Mouse (Mus musculus) liver, adult 2 months (tissue): ENCODE data around the gene Raet1d.
"Not testable (repeated sequence)": the region's sequence is repeated elsewhere in the genome, so short reads cannot be mapped to it uniquely, and the experiment has no call there.

Experiments used
- CTCF ChIP-seq: fragments of 200-500 bp; IDR thresholded peaks from 2 replicates; pipeline ENCODE4 v1.5.1; 2011; ENCODE audit warnings: low read depth, low read length, control low read depth
- POLR2A ChIP-seq: fragments of 200-500 bp; IDR thresholded peaks from 2 replicates; pipeline ENCODE4 v1.6.1; 2011; ENCODE audit warnings: low read length, control low read depth; ENCODE audit not compliant: insufficient read depth; ENCODE audit errors: extremely low read depth

DNA sequence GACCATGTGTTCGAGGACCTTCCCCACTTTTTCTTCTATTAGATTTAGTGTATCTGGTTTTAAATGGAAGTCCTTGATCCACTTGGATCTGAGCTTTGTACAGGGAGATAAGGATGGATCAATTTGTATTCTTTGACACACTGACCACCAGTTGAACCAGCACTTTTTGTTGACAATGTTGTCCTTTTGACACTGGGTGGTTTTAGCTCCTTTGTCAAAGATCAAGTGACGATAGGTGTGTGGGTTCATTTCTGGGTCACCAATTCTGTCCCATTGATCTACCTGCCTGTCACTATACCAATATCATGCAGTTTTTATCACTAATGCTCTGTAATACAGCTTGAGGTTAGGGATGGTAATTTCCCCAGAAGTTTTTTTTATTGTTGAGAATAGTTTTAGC lies 4.6 kb downstream of the Raet1d start:
- not testable (repeated sequence) for TF ChIP-seq POLR2A, CTCF
